Mouse (Mus musculus) lung, postnatal 14 days (tissue): ENCODE data around the gene Fam3c.
A peak's percentile ranks its signal among the peaks of the same experiment; 100 is the strongest.

Experiments used
- DNase-seq: peaks from one replicate; pipeline ENCODE4 v3.0.0; 2021

The Fam3c gene

GRCm38 (mm10) chr6:22351551-22351950 lies 4.5 kb downstream of the Fam3c start:
- no peak for DNase-seq

GRCm38 (mm10) chr6:22350239-22350571 lies 5.8 kb downstream of the Fam3c start:
- DNase-seq = no peak

- no peak for DNase-seq
Measured at GRCm38 (mm10) chr6:22349531-22350238, 6.4 kb downstream of the Fam3c start.

- no peak for DNase-seq
Measured at GRCm38 (mm10) chr6:22348975-22349374, 7.1 kb downstream of the Fam3c start.

GRCm38 (mm10) chr6:22348130-22348529 lies 7.9 kb downstream of the Fam3c start:
- DNase-seq = no peak

GRCm38 (mm10) chr6:22347132-22347902 lies 8.7 kb downstream of the Fam3c start:
- no peak for DNase-seq

GRCm38 (mm10) chr6:22344443-22344842 lies 11.6 kb downstream of the Fam3c start:
- DNase-seq = no peak

GRCm38 (mm10) chr6:22343706-22344105 lies 12.3 kb downstream of the Fam3c start:
- DNase-seq = no peak

- no peak for DNase-seq
Measured at GRCm38 (mm10) chr6:22343292-22343691, 12.8 kb downstream of the Fam3c start.

GRCm38 (mm10) chr6:22340779-22341178 lies 15.3 kb downstream of the Fam3c start:
- no peak for DNase-seq

GRCm38 (mm10) chr6:22339763-22340542 lies 16.1 kb downstream of the Fam3c start:
- DNase-seq = no peak

- DNase-seq = no peak
Measured at GRCm38 (mm10) chr6:22332548-22332947, 23.5 kb downstream of the Fam3c start.

GRCm38 (mm10) chr6:22330169-22330960 lies 25.7 kb downstream of the Fam3c start:
- no peak for DNase-seq

- no peak for DNase-seq
Measured at GRCm38 (mm10) chr6:22327931-22328330, 28.1 kb downstream of the Fam3c start.

- no peak for DNase-seq
Measured at GRCm38 (mm10) chr6:22327091-22327490, 29.0 kb downstream of the Fam3c start.

- DNase-seq = no peak
Measured at GRCm38 (mm10) chr6:22326289-22326688, 29.8 kb downstream of the Fam3c start.

- peak; percentile 86 for DNase-seq
Measured at GRCm38 (mm10) chr6:22325364-22326072, 30.5 kb downstream of the Fam3c start.

- DNase-seq = no peak
Measured at GRCm38 (mm10) chr6:22298059-22298458, 58.0 kb downstream of the Fam3c start.

GRCm38 (mm10) chr6:22297028-22297427 lies 59.0 kb downstream of the Fam3c start:
- DNase-seq = no peak

GRCm38 (mm10) chr6:22293922-22294321 lies 62.1 kb downstream of the Fam3c start:
- no peak for DNase-seq

GRCm38 (mm10) chr6:22292056-22292455 lies 64.0 kb downstream of the Fam3c start:
- no peak for DNase-seq

- DNase-seq = no peak
Measured at GRCm38 (mm10) chr6:22290790-22291189, 65.3 kb downstream of the Fam3c start.
